Mouse (Mus musculus) hematopoietic stem cell, adult 5-6 weeks (primary cell): ENCODE results near the gene Galnt15. TPM values are rescaled to one million over a fixed set of nuclear protein-coding genes. Genes with fewer than 3 reads are reported as not detected.

ENCODE experiments used
- ATAC-seq, 2 experiments: fragments of 125-278 bp in 1 of 2; replicated peaks in 1 of 2; 2 replicates each; pipeline ENCODE4 v1.8.0; 2016 to 2017; ENCODE audit warnings: inconsistent platforms in 2 of 2, mild to moderate bottlenecking in 2 of 2, moderate number of reproducible peaks in 2 of 2, low read depth in 1 of 2, moderate TSS enrichment in 1 of 2; ENCODE audit not compliant: low FRiP score in 2 of 2, poor library complexity in 2 of 2, severe bottlenecking in 2 of 2, insufficient read depth in 1 of 2, low TSS enrichment in 1 of 2
- total RNA-seq: library from RNA; stranded (forward); fragments of 172-1452, 232-1000 nt; gene quantifications from 2 replicates; pipeline ENCODE4 v1.2.3, GENCODE M21; 2017

Gene Galnt15
- total RNA-seq, 1 experiment from 2014 or later: not detected

DNA sequence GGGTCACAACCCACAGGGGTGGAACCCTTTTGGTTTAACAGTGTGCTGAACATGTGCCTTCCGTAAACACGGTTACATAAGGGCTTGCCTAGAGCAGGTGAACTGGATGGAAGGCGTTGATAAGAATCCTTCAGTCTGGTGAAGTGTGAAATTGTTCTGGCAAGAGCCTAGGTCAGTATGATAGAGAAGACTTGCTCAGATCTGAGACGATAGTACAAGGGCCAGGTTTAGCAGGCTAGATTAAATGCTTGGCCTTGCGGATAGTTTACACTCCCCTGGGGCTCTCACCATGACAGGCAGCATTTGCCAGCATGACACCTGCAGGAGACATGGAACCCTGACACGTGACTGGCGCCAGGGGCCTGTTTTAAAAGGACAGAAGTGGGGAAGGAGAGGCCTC, 76.9 kb downstream of the Galnt15 start:
- no peak for ATAC-seq

DNA sequence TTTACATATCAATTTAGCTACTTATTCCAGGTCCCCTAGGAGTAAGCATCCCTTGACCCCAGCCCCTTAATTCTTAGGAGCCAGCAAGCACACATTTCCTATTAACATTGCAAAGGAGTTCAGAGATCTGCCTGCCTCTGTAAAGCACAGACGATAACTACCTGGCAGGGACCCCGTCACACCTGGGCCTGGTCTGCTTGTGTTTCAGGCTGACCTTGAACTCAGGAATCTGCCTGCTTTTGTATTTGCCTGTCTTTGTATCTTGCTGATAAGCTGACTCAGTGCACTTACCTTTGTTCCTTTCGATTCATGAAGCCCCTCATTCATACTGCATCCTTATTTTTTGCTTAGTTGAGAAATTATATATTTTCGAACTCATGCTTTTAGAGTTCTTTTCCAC, 78.1 kb downstream of the Galnt15 start:
- ATAC-seq: no peak

Other genes starting within 250 kb of the Galnt15 start
- gene Ankrd28, start 198.3 kb upstream of the Galnt15 start, total RNA-seq: 117 and 162 TPM in 2 replicates
- gene Oxnad1, start 56.4 kb downstream of the Galnt15 start, total RNA-seq: 35.1 and 39.9 TPM in 2 replicates
- gene Dph3, start 56.7 kb downstream of the Galnt15 start, total RNA-seq: 36.6 and 65.5 TPM in 2 replicates
- not detected in 2 replicates for gene Msmb, start 113.0 kb downstream of the Galnt15 start, total RNA-seq
- gene Ncoa4, start 130.9 kb downstream of the Galnt15 start, total RNA-seq: 148 and 203 TPM in 2 replicates
- 98.9 and 133 TPM in 2 replicates for gene Timm23, start 172.9 kb downstream of the Galnt15 start, total RNA-seq
- gene Parg, start 173.0 kb downstream of the Galnt15 start, total RNA-seq: 119 and 125 TPM in 2 replicates